Mouse (Mus musculus): ENCODE measurements around the gene Fgfrl1.

GRCm38 (mm10) chr5:108675251-108675816 is 16.8 kb upstream of the Fgfrl1 start, which contains the start of gene Slc26a1:
- TF ChIP-seq POLR2A (IDR thresholded peaks at IDR 0.05; ENCODE audit: extremely low read depth, insufficient read depth, low read length) = no peak
- no peak for TF ChIP-seq CTCF (IDR thresholded peaks at IDR 0.05; ENCODE audit: extremely low read depth, insufficient read depth, low read length)
